Mouse (Mus musculus) hindbrain, embryonic 16.5 days (tissue): ENCODE data around the gene Slc4a8. TPM values are rescaled to one million over a fixed set of nuclear protein-coding genes. Genes with fewer than 3 reads are reported as not detected.
A peak's percentile ranks its signal among the peaks of the same experiment; 100 is the strongest.

Experiments
- ATAC-seq: fragments of 200-750 bp; cut with Nextera tagmentation; 2 replicates; pipeline ENCODE4 v1.8.0; 2017; ENCODE audit warnings: moderate TSS enrichment, moderate library complexity
- H3K27ac ChIP-seq: fragments of 300-500 bp; sonication (generic); 2 replicates; pipeline ENCODE4 v1.5.1; 2014; ENCODE audit warnings: low read depth, mild to moderate bottlenecking, control low read depth, low read length, moderate library complexity
- H3K27me3 ChIP-seq: fragments of 300-500 bp; sonication (generic); replicated peaks from 2 replicates; pipeline ENCODE4 v1.6.1; 2014; ENCODE audit warnings: low read length; ENCODE audit not compliant: control insufficient read depth, insufficient read depth
- H3K36me3 ChIP-seq: fragments of 300-500 bp; sonication (generic); 2 replicates; pipeline ENCODE4 v1.6.1; 2014; ENCODE audit warnings: mild to moderate bottlenecking, low read length, moderate library complexity, mixed read lengths; ENCODE audit not compliant: control insufficient read depth, insufficient read depth
- H3K4me1 ChIP-seq: fragments of 300-500 bp; sonication (generic); 2 replicates; pipeline ENCODE4 v1.6.1; 2014; ENCODE audit warnings: low read depth, low read length; ENCODE audit not compliant: control insufficient read depth, insufficient read depth
- H3K4me2 ChIP-seq: fragments of 300-500 bp; sonication (generic); 2 replicates; pipeline ENCODE4 v1.6.1; 2014; ENCODE audit warnings: mild to moderate bottlenecking, low read length, control low read depth, moderate library complexity
- H3K4me3 ChIP-seq: fragments of 300-500 bp; sonication (generic); 2 replicates; pipeline ENCODE4 v1.5.1; 2014; ENCODE audit warnings: mild to moderate bottlenecking, low read length, control low read depth, moderate library complexity
- H3K9ac ChIP-seq: fragments of 300-500 bp; sonication (generic); 2 replicates; pipeline ENCODE4 v1.6.1; 2014; ENCODE audit warnings: low read depth, mild to moderate bottlenecking, control low read depth, low read length, moderate library complexity
- H3K9me3 ChIP-seq: fragments of 300-500 bp; sonication (generic); 2 replicates; pipeline ENCODE4 v1.6.1; 2014; ENCODE audit warnings: mild to moderate bottlenecking, low read length, moderate library complexity; ENCODE audit not compliant: control insufficient read depth
- WGBS: fragments of 180-500 bp; shearing (Covaris S2); extraction: QIAGEN DNeasy Blood & Tissue Kit; methylation state at CpG from one replicate; pipeline ENCODE4 v1.1.7; 2014; 5-methylcytosine and 5-hydroxymethylcytosine counted together
- polyA plus RNA-seq: library from polyadenylated mRNA; unstranded; fragments of >200 nt; fragmentation: Nextera tagmentation; extraction: Ambion mirVana; gene quantifications from 2 replicates; pipeline ENCODE4 v1.2.1, GENCODE M21; 2015

Gene Slc4a8
- polyA plus RNA-seq, 1 experiment from 2014 or later = 27.9 TPM

DNA sequence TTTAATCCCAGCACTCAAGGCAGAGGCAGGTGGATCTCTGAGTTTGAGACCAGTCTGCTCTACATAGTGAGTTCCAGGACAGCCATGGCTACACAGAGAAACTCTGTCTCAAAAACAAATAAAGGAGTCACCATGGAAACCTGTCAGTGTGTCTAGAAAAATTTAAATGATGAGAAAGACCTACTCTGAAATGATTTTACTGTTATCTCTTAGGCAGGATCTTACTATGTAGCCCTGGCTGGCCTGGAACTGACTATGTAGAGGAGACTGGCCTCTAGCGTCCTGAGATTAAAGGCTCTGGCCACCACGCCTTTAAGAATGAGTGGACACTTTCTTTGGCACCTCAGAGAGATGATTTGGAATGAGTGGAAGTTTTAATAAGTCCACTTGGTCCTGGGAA is 9.1 kb upstream of the Slc4a8 start:
- peaks cover 10% of the 10 kb centered on the region for H3K4me1 ChIP-seq
- H3K4me2 ChIP-seq = no peak overlapping the region
- H3K27ac ChIP-seq = no peak overlapping the region
- 77% methylated on average over 2 of the region's 2 CpGs for WGBS
- no peak overlapping the region for H3K9ac ChIP-seq
- H3K4me3 ChIP-seq = no peak overlapping the region
- H3K36me3 ChIP-seq = no peaks in the 10 kb centered on the region
- H3K9me3 ChIP-seq = no peaks in the 10 kb centered on the region
- no peak for ATAC-seq
- no peaks in the 10 kb centered on the region for H3K27me3 ChIP-seq

DNA sequence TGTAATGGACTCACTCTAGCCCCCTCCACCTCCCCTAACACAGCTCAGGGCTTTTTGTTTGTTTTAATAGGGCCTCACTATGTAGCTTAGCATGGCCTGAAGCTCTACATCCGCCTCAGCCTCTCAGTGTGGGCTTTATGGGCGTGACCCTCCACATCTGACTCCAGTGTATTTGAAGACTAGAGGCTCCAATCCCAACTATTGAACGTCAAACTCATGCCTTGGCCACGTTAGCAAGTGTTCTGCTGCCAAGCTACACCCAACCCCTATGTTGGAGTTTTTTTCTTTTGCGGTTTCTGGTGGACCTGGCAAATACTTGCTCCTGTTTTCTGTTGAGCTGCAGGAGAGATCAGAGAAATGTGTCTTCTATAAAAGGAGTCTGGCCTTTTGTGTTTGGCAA is 8.5 kb upstream of the Slc4a8 start:
- H3K9me3 ChIP-seq = no peaks in the 10 kb centered on the region
- ATAC-seq = no peak
- H3K4me2 ChIP-seq = no peak overlapping the region
- no peak overlapping the region for H3K27ac ChIP-seq
- no peaks in the 10 kb centered on the region for H3K36me3 ChIP-seq
- no peak overlapping the region for H3K9ac ChIP-seq
- H3K4me1 ChIP-seq = peaks cover 7% of the 10 kb centered on the region
- no peak overlapping the region for H3K4me3 ChIP-seq
- no peaks in the 10 kb centered on the region for H3K27me3 ChIP-seq
- WGBS = 68% methylated on average over 5 of the region's 5 CpGs

DNA sequence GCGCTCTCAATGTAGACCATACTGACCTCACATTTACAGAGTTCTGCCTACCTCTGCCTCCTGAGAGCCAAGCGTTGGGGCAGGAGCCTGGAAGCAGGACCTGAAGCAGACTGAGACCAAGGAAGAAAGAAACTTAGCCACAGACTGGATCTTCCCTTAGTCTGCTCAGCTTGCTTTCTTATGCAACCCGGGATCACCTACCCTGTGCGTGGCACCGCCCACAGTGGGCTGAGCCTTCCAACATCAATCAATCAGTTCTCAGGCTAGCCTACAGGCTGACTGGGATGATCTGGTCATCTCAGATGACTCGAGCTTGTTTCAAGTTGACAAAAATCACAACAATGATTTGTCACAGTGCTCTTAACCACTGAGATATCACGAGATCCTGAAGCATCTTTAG is 7.5 kb upstream of the Slc4a8 start:
- 52% methylated on average over 7 of the region's 7 CpGs for WGBS
- no peak overlapping the region for H3K9ac ChIP-seq
- no peaks in the 10 kb centered on the region for H3K9me3 ChIP-seq
- no peaks in the 10 kb centered on the region for H3K27me3 ChIP-seq
- peaks cover 7% of the 10 kb centered on the region for H3K4me1 ChIP-seq
- H3K4me2 ChIP-seq = no peak overlapping the region
- no peak overlapping the region for H3K27ac ChIP-seq
- no peak overlapping the region for H3K4me3 ChIP-seq
- H3K36me3 ChIP-seq = no peaks in the 10 kb centered on the region
- ATAC-seq = no peak

DNA sequence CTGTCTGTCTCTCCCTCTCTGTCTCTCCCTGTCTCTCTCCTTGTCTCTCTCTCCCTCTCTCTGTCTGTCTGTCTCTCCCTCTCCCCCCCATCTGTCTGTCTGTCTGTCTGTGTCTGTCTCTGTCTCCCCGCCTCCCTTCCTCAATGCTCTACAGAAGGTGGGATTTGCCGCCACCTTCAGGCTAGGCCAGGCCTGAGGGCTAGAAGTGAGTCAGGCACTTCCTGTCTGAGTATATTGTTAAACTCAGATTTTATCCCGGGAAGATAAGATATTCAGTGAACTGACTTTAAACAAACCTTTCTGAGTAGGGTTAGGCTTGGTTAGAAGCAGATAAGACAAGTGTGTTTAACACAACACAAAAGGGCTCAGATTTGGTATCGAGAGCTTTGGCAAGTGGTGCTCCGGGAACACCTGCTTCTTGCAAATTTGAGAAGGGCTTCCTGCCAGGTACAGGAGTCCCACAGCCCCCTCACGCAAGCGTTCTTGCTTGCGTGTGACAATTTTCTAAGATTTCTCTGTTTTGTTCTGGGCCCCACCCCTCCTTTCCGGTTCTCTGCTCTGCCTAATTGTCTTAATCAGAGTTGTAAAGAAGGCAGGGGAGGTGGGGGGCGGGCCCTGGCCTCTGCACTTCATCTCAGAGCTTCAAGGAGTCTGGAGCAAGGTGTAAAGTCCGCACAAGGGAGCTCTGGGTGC is 6.6 kb upstream of the Slc4a8 start:
- H3K9ac ChIP-seq = no peak overlapping the region; the same call in 1 of the 2 replicates
- H3K4me1 ChIP-seq = peaks cover 7% of the 10 kb centered on the region
- no peak overlapping the region for H3K4me3 ChIP-seq
- no peak for ATAC-seq
- H3K36me3 ChIP-seq = no peaks in the 10 kb centered on the region
- no peak overlapping the region for H3K27ac ChIP-seq
- H3K4me2 ChIP-seq = peak overlapping the region; percentile 32
- no peaks in the 10 kb centered on the region for H3K27me3 ChIP-seq
- WGBS = 14% methylated on average over 11 of the region's 11 CpGs
- H3K9me3 ChIP-seq = no peaks in the 10 kb centered on the region

DNA sequence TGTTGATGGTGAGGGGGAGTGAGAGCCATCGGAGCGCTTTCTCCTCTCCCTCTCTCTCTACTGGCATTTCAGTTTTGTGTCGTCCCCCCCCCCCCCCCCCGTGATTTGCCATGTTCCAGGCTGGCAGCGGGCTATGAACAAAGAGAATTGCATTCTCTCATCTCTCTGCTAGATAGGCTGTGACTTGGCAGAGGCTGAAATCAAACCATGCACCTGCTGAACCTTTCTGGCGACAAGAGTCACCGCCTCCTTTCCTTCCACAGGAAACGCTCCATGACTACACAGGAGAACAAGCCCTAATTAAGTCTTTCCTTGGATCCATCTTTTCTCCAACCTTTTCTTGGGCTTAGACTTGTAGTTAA is 6.1 kb upstream of the Slc4a8 start:
- no peak for ATAC-seq
- WGBS = 38% methylated on average over 6 of the region's 8 CpGs
- H3K4me2 ChIP-seq = peak overlapping the region; percentile 32

DNA sequence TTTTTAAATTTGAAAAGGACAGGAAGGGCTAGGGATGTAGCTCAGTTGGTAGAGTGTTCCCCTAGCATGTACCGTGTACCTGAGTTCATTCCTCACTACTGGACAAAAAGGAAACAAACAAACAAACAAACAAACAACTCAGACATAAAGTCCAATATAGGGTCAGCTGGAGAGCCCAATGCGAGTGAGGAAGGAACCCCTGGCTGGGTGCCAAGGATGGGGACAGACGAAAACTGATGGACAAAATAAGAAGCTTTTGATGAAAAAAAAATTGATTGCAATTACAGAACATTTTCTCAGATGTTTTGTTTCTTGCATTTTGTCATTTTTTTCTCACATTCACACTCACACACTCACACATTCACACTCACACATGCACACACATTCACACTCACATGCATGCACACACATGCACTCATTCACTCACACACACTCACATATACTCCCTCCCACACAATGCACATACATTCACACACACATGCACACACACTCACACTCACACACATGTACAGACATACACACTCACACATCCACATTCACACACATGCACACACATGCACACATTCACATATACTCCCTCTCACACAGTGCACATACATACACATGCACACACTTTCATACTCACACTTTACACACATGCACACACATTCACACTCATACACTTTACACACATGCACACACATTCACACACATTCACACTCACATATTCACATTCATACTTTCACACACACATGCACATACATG is 5.5 kb upstream of the Slc4a8 start:
- whole genome bisulfite sequencing = 57% methylated on average over 3 of the region's 3 CpGs
- H3K9ac ChIP-seq = no peak overlapping the region
- H3K4me1 ChIP-seq = peaks cover 13% of the 10 kb centered on the region
- H3K9me3 ChIP-seq = no peaks in the 10 kb centered on the region
- H3K27me3 ChIP-seq = no peaks in the 10 kb centered on the region
- H3K4me2 ChIP-seq = no peak overlapping the region
- no peak for ATAC-seq
- H3K36me3 ChIP-seq = no peaks in the 10 kb centered on the region
- no peak overlapping the region for H3K27ac ChIP-seq
- no peak overlapping the region for H3K4me3 ChIP-seq

More for the DNA sequence above, 6.1 kb upstream of the Slc4a8 start:
- H3K9me3 ChIP-seq = no peaks in the 10 kb centered on the region
- no peak overlapping the region for H3K27ac ChIP-seq
- peaks cover 8% of the 10 kb centered on the region for H3K4me1 ChIP-seq
- H3K9ac ChIP-seq = no peak overlapping the region; the same call in 1 of the 2 replicates
- H3K27me3 ChIP-seq = no peaks in the 10 kb centered on the region
- H3K36me3 ChIP-seq = no peaks in the 10 kb centered on the region
- no peak overlapping the region for H3K4me3 ChIP-seq

DNA sequence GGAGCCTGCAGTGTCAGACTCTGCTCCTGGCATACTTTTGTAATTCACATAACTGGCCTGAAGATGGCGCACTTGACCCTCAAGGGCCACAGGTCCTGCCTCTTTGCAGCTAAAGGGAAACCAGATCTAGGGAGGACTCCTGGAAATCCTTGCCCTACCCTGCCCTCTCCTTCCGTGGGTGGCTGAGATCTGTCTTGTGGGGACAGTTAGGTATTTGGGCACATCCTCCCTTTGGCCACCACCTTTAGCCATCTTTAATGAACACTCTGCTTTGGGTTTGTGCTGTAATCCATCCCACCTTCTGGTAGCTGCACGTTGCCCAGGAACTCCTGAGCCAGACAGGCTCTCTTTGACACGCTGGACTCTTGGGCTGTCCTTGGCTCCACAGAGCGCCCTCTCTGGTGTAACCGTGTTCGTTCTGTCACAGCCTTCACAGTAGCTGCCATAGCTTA is 4.0 kb upstream of the Slc4a8 start:
- peaks cover 14% of the 10 kb centered on the region for H3K4me1 ChIP-seq
- no peak overlapping the region for H3K4me3 ChIP-seq
- H3K9me3 ChIP-seq = no peaks in the 10 kb centered on the region
- H3K27ac ChIP-seq = no peak overlapping the region
- H3K36me3 ChIP-seq = no peaks in the 10 kb centered on the region
- WGBS = 4% methylated on average over 7 of the region's 7 CpGs
- ATAC-seq = no peak
- no peak overlapping the region for H3K9ac ChIP-seq
- no peak overlapping the region for H3K4me2 ChIP-seq
- no peaks in the 10 kb centered on the region for H3K27me3 ChIP-seq

DNA sequence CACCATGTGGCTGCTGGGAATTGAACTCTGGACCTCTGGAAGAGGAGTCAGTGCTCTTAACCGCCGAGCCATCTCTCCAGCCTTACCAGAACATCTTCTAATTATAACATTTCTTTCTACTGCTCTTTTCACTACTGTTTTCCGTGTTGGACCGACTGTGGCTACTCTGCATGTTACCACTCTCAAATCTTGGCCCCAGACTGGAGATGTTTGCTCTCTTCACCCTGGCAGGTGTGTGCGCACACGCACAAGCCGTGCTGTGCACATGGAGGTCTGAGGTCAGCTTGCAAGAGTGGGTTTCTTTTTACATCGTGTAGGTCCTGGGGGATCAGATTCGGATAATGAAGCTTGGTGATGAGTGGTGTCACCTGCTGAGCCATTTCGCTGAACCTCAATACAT is 2.3 kb upstream of the Slc4a8 start:
- Histone ChIP-seq H3K9me3 (no peaks in the 10 kb centered on the region), H3K27me3 (no peaks in the 10 kb centered on the region), H3K9ac (no peak overlapping the region), H3K27ac (no peak overlapping the region), H3K4me1 (peaks cover 22% of the 10 kb centered on the region), H3K4me3 (no peak overlapping the region), H3K4me2 (no peak overlapping the region), H3K36me3 (no peaks in the 10 kb centered on the region)
- 82% methylated on average over 10 of the region's 10 CpGs for WGBS
- ATAC-seq = no peak

DNA sequence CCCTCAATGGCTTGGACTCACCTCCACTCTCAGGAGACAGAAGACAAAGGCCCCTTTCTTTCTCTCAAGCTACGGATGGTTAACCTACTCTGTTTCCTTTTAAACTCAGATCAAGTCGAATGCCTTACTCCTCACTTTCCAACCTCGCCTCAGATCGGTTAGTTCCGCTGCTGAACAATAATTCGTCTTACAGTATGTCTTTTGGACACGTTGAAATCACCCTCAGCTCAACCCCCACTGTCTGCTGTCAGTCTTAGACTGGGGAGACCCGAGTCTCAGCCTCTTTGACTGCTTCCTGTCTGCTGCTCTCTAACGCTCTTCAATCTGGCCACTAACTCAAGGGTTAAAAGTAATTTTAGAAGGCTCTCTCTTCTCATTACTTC is 520 bp upstream of the Slc4a8 start:
- ATAC-seq = peak; percentile 41; the same call in 1 of the 2 replicates
- peak overlapping the region; percentile 90 for H3K27ac ChIP-seq
- 6% methylated on average over 9 of the region's 9 CpGs for WGBS
- H3K4me1 ChIP-seq = peaks cover 16% of the 10 kb centered on the region
- H3K4me3 ChIP-seq = peak overlapping the region; percentile 89
- peak overlapping the region; percentile 89 for H3K9ac ChIP-seq
- no peaks in the 10 kb centered on the region for H3K27me3 ChIP-seq
- H3K9me3 ChIP-seq = no peaks in the 10 kb centered on the region
- H3K36me3 ChIP-seq = no peaks in the 10 kb centered on the region
- H3K4me2 ChIP-seq = peak overlapping the region; percentile 70
